Mouse (Mus musculus): ENCODE data around the gene Ext2. TPM values are rescaled to one million over a fixed set of nuclear protein-coding genes. Genes with fewer than 3 reads are reported as not detected.

Gene Ext2
- polyA plus RNA-seq, 1 experiment: 78.9 TPM

GRCm38 (mm10) chr2:93779897-93780208, 42.5 kb downstream of the Ext2 start:
- no peak overlapping the region for H3K4me3 ChIP-seq
- no peak overlapping the region for H3K4me2 ChIP-seq (ENCODE audit: low read depth)
- H3ac ChIP-seq (ENCODE audit: control insufficient read depth, insufficient read length): no peak overlapping the region
- H3K27me3 ChIP-seq (ENCODE audit: control insufficient read depth, insufficient read depth, insufficient read length): no peaks in the 10 kb centered on the region
- no peaks in the 10 kb centered on the region for H3K79me2 ChIP-seq (ENCODE audit: control insufficient read depth, insufficient read depth)
- TF ChIP-seq POLR2A (IDR thresholded peaks at IDR 0.05; ENCODE audit: insufficient read length, low read depth): no peak
- TF ChIP-seq REST (IDR thresholded peaks at IDR 0.05; ENCODE audit: insufficient read depth, insufficient read length): no peak
- no peak for TF ChIP-seq SRF (IDR thresholded peaks at IDR 0.05; ENCODE audit: control insufficient read depth, insufficient read length, low read depth)
- H3K36me3 ChIP-seq (ENCODE audit: control insufficient read depth, insufficient read depth): no peaks in the 10 kb centered on the region

GRCm38 (mm10) chr2:93779081-93779896, 43.1 kb downstream of the Ext2 start:
- H3ac ChIP-seq (ENCODE audit: control insufficient read depth, insufficient read length): no peak overlapping the region
- no peak overlapping the region for H3K4me3 ChIP-seq
- TF ChIP-seq MYOD1 (IDR thresholded peaks at IDR 0.05; ENCODE audit: control insufficient read depth in 1 of 3, insufficient read length in 2 of 3, low read depth in 2 of 3) (no peak), POLR2A (IDR thresholded peaks at IDR 0.05; ENCODE audit: insufficient read length, low read depth) (no peak), E2F4 (IDR thresholded peaks at IDR 0.05; ENCODE audit: insufficient read depth) (no peak), REST (IDR thresholded peaks at IDR 0.05; ENCODE audit: insufficient read depth, insufficient read length) (no peak), CEBPB (IDR thresholded peaks at IDR 0.05; ENCODE audit: insufficient read depth, poor library complexity, severe bottlenecking) (no peak), USF1 (IDR thresholded peaks at IDR 0.05; ENCODE audit: low read depth) (no peak)
- H3K27me3 ChIP-seq (ENCODE audit: control insufficient read depth, insufficient read depth, insufficient read length): no peaks in the 10 kb centered on the region
- no peaks in the 10 kb centered on the region for H3K36me3 ChIP-seq (ENCODE audit: control insufficient read depth, insufficient read depth)
- H3K79me2 ChIP-seq (ENCODE audit: control insufficient read depth, insufficient read depth): no peaks in the 10 kb centered on the region
- no peak overlapping the region for H3K4me2 ChIP-seq (ENCODE audit: low read depth)

- H3K4me2 ChIP-seq (ENCODE audit: low read depth): no peak overlapping the region
- no peak overlapping the region for H3K4me3 ChIP-seq
- TF ChIP-seq CEBPB (IDR thresholded peaks at IDR 0.05; ENCODE audit: insufficient read depth, poor library complexity, severe bottlenecking) (peak; percentile 39; the same call in 1 of the 2 replicates), MYOD1 (IDR thresholded peaks at IDR 0.05; ENCODE audit: control insufficient read depth in 1 of 3, insufficient read length in 2 of 3, low read depth in 2 of 3) (peak; percentile 72 to 89 (median 73)), POLR2AphosphoS2 (IDR thresholded peaks at IDR 0.05; ENCODE audit: insufficient read length, low read depth) (no peak), MYOG (IDR thresholded peaks at IDR 0.05; ENCODE audit: control insufficient read depth in 1 of 3, insufficient read depth in 1 of 3, insufficient read length in 2 of 3, low read depth in 2 of 3) (peak in 2 of 3 experiments; percentile 77 to 83), TCF12 (IDR thresholded peaks at IDR 0.05; ENCODE audit: insufficient read depth, poor library complexity, severe bottlenecking) (peak; percentile 22)
- no peaks in the 10 kb centered on the region for H3K27me3 ChIP-seq (ENCODE audit: control insufficient read depth, insufficient read depth, insufficient read length)
- no peaks in the 10 kb centered on the region for H3K79me2 ChIP-seq (ENCODE audit: control insufficient read depth, insufficient read depth)
- no peaks in the 10 kb centered on the region for H3K36me3 ChIP-seq (ENCODE audit: control insufficient read depth, insufficient read depth)
- H3ac ChIP-seq (ENCODE audit: control insufficient read depth, insufficient read length): no peak overlapping the region
Observed at GRCm38 (mm10) chr2:93778616-93779015, 43.8 kb downstream of the Ext2 start.

GRCm38 (mm10) chr2:93777056-93777430, 45.3 kb downstream of the Ext2 start:
- Histone ChIP-seq H3K4me2 (ENCODE audit: low read depth) (peak overlapping the region; percentile 38), H3ac (ENCODE audit: control insufficient read depth, insufficient read length) (no peak overlapping the region), H3K79me2 (ENCODE audit: control insufficient read depth, insufficient read depth) (no peaks in the 10 kb centered on the region), H3K27me3 (ENCODE audit: control insufficient read depth, insufficient read depth, insufficient read length) (no peaks in the 10 kb centered on the region), H3K36me3 (ENCODE audit: control insufficient read depth, insufficient read depth) (no peaks in the 10 kb centered on the region), H3K4me3 (no peak overlapping the region)
- TF ChIP-seq MYOG (IDR thresholded peaks at IDR 0.05; ENCODE audit: control insufficient read depth in 1 of 3, insufficient read depth in 1 of 3, insufficient read length in 2 of 3, low read depth in 2 of 3) (no peak), SRF (IDR thresholded peaks at IDR 0.05; ENCODE audit: control insufficient read depth, insufficient read length, low read depth) (no peak), POLR2AphosphoS2 (IDR thresholded peaks at IDR 0.05; ENCODE audit: insufficient read length, low read depth) (no peak), E2F4 (IDR thresholded peaks at IDR 0.05; ENCODE audit: insufficient read depth) (no peak), MAX (IDR thresholded peaks at IDR 0.05; ENCODE audit: low read depth) (no peak), TCF12 (IDR thresholded peaks at IDR 0.05; ENCODE audit: insufficient read depth, poor library complexity, severe bottlenecking) (no peak), TCF3 (IDR thresholded peaks at IDR 0.05; ENCODE audit: insufficient read length, low read depth) (no peak), CEBPB (IDR thresholded peaks at IDR 0.05; ENCODE audit: insufficient read depth, poor library complexity, severe bottlenecking) (no peak), REST (IDR thresholded peaks at IDR 0.05; ENCODE audit: insufficient read depth, insufficient read length) (no peak), MYOD1 (IDR thresholded peaks at IDR 0.05; ENCODE audit: control insufficient read depth in 1 of 3, insufficient read length in 2 of 3, low read depth in 2 of 3) (no peak), POLR2A (IDR thresholded peaks at IDR 0.05; ENCODE audit: insufficient read length, low read depth) (no peak), USF1 (IDR thresholded peaks at IDR 0.05; ENCODE audit: low read depth) (no peak)

GRCm38 (mm10) chr2:93776267-93777055, 45.9 kb downstream of the Ext2 start:
- no peak overlapping the region for H3ac ChIP-seq (ENCODE audit: control insufficient read depth, insufficient read length)
- no peak for TF ChIP-seq CEBPB (IDR thresholded peaks at IDR 0.05; ENCODE audit: insufficient read depth, poor library complexity, severe bottlenecking)
- TF ChIP-seq TCF12 (IDR thresholded peaks at IDR 0.05; ENCODE audit: insufficient read depth, poor library complexity, severe bottlenecking): no peak
- TF ChIP-seq MAX (IDR thresholded peaks at IDR 0.05; ENCODE audit: low read depth): no peak
- no peak for TF ChIP-seq MYOD1 (IDR thresholded peaks at IDR 0.05; ENCODE audit: control insufficient read depth in 1 of 3, insufficient read length in 2 of 3, low read depth in 2 of 3)
- no peak for TF ChIP-seq TCF3 (IDR thresholded peaks at IDR 0.05; ENCODE audit: insufficient read length, low read depth)
- no peak for TF ChIP-seq USF1 (IDR thresholded peaks at IDR 0.05; ENCODE audit: low read depth)
- no peak for TF ChIP-seq E2F4 (IDR thresholded peaks at IDR 0.05; ENCODE audit: insufficient read depth)
- TF ChIP-seq SRF (IDR thresholded peaks at IDR 0.05; ENCODE audit: control insufficient read depth, insufficient read length, low read depth): no peak
- TF ChIP-seq POLR2A (IDR thresholded peaks at IDR 0.05; ENCODE audit: insufficient read length, low read depth): no peak
- TF ChIP-seq REST (IDR thresholded peaks at IDR 0.05; ENCODE audit: insufficient read depth, insufficient read length): no peak
- TF ChIP-seq MYOG (IDR thresholded peaks at IDR 0.05; ENCODE audit: control insufficient read depth in 1 of 3, insufficient read depth in 1 of 3, insufficient read length in 2 of 3, low read depth in 2 of 3): no peak
- TF ChIP-seq POLR2AphosphoS2 (IDR thresholded peaks at IDR 0.05; ENCODE audit: insufficient read length, low read depth): no peak
- H3K36me3 ChIP-seq (ENCODE audit: control insufficient read depth, insufficient read depth): no peaks in the 10 kb centered on the region
- no peak overlapping the region for H3K4me3 ChIP-seq
- peak overlapping the region; percentile 38 for H3K4me2 ChIP-seq (ENCODE audit: low read depth)
- H3K27me3 ChIP-seq (ENCODE audit: control insufficient read depth, insufficient read depth, insufficient read length): no peaks in the 10 kb centered on the region
- H3K79me2 ChIP-seq (ENCODE audit: control insufficient read depth, insufficient read depth): no peaks in the 10 kb centered on the region

Measured in myocyte (in vitro differentiated cells).